Mouse (Mus musculus): ENCODE measurements at regions not wholly inside any gene's neighbourhood (a gene's known extent, or its start where the extent isn't known, plus 50 kb on each side); places are given as distances from the start of the nearest gene placed in this dataset.
A peak's percentile ranks its signal among the peaks of the same experiment; 100 is the strongest.
"Not testable (repeated sequence)": the region's sequence is repeated elsewhere in the genome, so short reads cannot be mapped to it uniquely, and the experiment has no call there.

- not testable (repeated sequence) for DNase-seq
Observed at GRCm38 (mm10) chr9:3116311-3116710, 79.6 kb downstream of the Gm10715 start.

GRCm38 (mm10) chr9:3161181-3161580, 124.5 kb downstream of the Gm10715 start:
- no peak for DNase-seq

- no peak for DNase-seq
Observed at GRCm38 (mm10) chr9:3184343-3184742, 147.7 kb downstream of the Gm10715 start.

- DNase-seq: no peak
Observed at GRCm38 (mm10) chr9:3199151-3200018, 135.6 kb upstream of the Alkbh8 start.

- DNase-seq: not testable (repeated sequence)
Observed at GRCm38 (mm10) chr9:3200019-3200347, 135.0 kb upstream of the Alkbh8 start.

- DNase-seq: not testable (repeated sequence)
Observed at GRCm38 (mm10) chr9:3208120-3208519, 126.8 kb upstream of the Alkbh8 start.

- DNase-seq: peak; percentile 52
Observed at GRCm38 (mm10) chr9:3258396-3259300, 76.3 kb upstream of the Alkbh8 start.

- DNase-seq: no peak
Observed at GRCm38 (mm10) chr9:3260181-3260580, 74.8 kb upstream of the Alkbh8 start.

GRCm38 (mm10) chr9:3260860-3261259, 74.1 kb upstream of the Alkbh8 start:
- DNase-seq: no peak

GRCm38 (mm10) chr9:3264467-3264866, 70.5 kb upstream of the Alkbh8 start:
- DNase-seq: no peak

GRCm38 (mm10) chr9:3280496-3280895, 54.4 kb upstream of the Alkbh8 start:
- DNase-seq: not testable (repeated sequence)

GRCm38 (mm10) chr9:3281906-3282305, 53.0 kb upstream of the Alkbh8 start:
- not testable (repeated sequence) for DNase-seq

- DNase-seq: not testable (repeated sequence)
Observed at GRCm38 (mm10) chr9:3283381-3283780, 51.6 kb upstream of the Alkbh8 start.

Data from right cerebral cortex, postnatal 14 days (tissue).